Mouse (Mus musculus) intestine, embryonic 15.5 days (tissue): ENCODE data around the gene Cylc2. TPM values are rescaled to one million over a fixed set of nuclear protein-coding genes. Genes with fewer than 3 reads are reported as not detected.

Source experiments
- ATAC-seq: fragments of 200-750 bp; cut with Nextera tagmentation; 2 replicates; pipeline ENCODE4 v1.8.0; 2017; ENCODE audit warnings: moderate TSS enrichment, moderate library complexity
- H3K27ac ChIP-seq: fragments of 300-500 bp; sonication (generic); 2 replicates; pipeline ENCODE4 v1.5.1; 2015; ENCODE audit warnings: mild to moderate bottlenecking, inconsistent platforms
- H3K27me3 ChIP-seq: fragments of 300-500 bp; sonication (generic); replicated peaks from 2 replicates; pipeline ENCODE4 v1.6.1; 2015; ENCODE audit warnings: inconsistent platforms
- H3K36me3 ChIP-seq: fragments of 300-500 bp; sonication (generic); 2 replicates; pipeline ENCODE4 v1.6.1; 2015; ENCODE audit warnings: inconsistent platforms
- H3K4me1 ChIP-seq: fragments of 300-500 bp; sonication (generic); replicated peaks from 2 replicates; pipeline ENCODE4 v1.6.1; 2015; ENCODE audit warnings: inconsistent platforms
- H3K4me2 ChIP-seq: fragments of 300-500 bp; sonication (generic); replicated peaks from 2 replicates; pipeline ENCODE4 v1.6.1; 2015; ENCODE audit warnings: mild to moderate bottlenecking, inconsistent platforms
- H3K4me3 ChIP-seq: fragments of 300-500 bp; sonication (generic); replicated peaks from 2 replicates; pipeline ENCODE4 v1.5.1; 2015; ENCODE audit warnings: inconsistent platforms
- H3K9ac ChIP-seq: fragments of 300-500 bp; sonication (generic); 2 replicates; pipeline ENCODE4 v1.6.1; 2015; ENCODE audit warnings: inconsistent platforms
- H3K9me3 ChIP-seq: fragments of 300-500 bp; sonication (generic); 2 replicates; pipeline ENCODE4 v1.6.1; 2016; ENCODE audit warnings: inconsistent platforms
- WGBS: fragments of 180-500 bp; shearing (Covaris S2); methylation state at CpG from one replicate; pipeline ENCODE4 v1.1.7; 2015; 5-methylcytosine and 5-hydroxymethylcytosine counted together
- polyA plus RNA-seq: library from polyadenylated mRNA; unstranded; fragments of >200 nt; fragmentation: Nextera tagmentation; extraction: Ambion mirVana; gene quantifications from 2 replicates; pipeline ENCODE4 v1.2.1, GENCODE M21; 2015

The Cylc2 gene
- not detected in 2 replicates for polyA plus RNA-seq

GRCm38 (mm10) chr4:51216378-51216777 lies at the start of gene Cylc2:
Gene Cylc2, plus strand, starts transcription at chr4:51216678.
- H3K9me3 ChIP-seq, result no peaks in the 10 kb centered on the region
- H3K4me2 ChIP-seq, result no peak within 1 kb of the TSS
- no peaks in the 10 kb centered on the region for H3K4me1 ChIP-seq
- no peaks in the 10 kb centered on the region for H3K27me3 ChIP-seq
- H3K36me3 ChIP-seq, result no peaks in the 10 kb centered on the region
- H3K9ac ChIP-seq, result no peak within 1 kb of the TSS
- WGBS, result 75% methylated on average over 1 of the region's 1 CpGs
- H3K27ac ChIP-seq, result no peak within 1 kb of the TSS
- no peak for ATAC-seq
- H3K4me3 ChIP-seq, result no peak within 1 kb of the TSS
